Mouse (Mus musculus) fat pad, adult 2 months (tissue): Measurements from ENCODE around the gene Wbp11.

Experiments used
- DNase-seq: peaks from one replicate; pipeline ENCODE4 v3.0.0-alpha.2; 2011; ENCODE audit warnings: low read depth, low spot score; ENCODE audit errors: extremely low read depth

Gene Wbp11

DNA sequence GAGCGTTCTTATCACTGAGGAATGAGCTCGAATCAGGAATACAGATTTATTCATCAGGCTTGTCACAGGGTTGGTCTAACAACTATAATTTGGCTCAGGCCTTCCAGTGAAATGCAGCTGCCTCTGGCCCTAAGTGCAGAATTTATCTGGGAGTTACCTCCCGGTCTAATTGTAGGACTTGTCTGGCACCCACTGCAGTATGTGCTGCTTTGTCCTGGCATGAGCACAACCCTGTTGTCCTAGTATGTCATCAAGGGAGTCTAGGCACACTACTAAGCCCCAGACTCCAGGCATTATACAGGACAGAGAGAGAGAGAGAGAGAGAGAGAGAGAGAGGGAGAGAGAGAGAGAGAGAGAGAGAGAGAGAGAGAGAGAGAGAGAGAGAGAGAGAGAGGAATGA is 9.3 kb upstream of the Wbp11 start:
- no peak for DNase-seq

GRCm38 (mm10) chr6:136835352-136835751 is 7.3 kb upstream of the Wbp11 start, which contains the start of gene Smco3:
Gene Smco3, minus strand, starts transcription at chr6:136835452.
- no peak for DNase-seq

GRCm38 (mm10) chr6:136831712-136832111 is 3.7 kb upstream of the Wbp11 start:
- no peak for DNase-seq

DNA sequence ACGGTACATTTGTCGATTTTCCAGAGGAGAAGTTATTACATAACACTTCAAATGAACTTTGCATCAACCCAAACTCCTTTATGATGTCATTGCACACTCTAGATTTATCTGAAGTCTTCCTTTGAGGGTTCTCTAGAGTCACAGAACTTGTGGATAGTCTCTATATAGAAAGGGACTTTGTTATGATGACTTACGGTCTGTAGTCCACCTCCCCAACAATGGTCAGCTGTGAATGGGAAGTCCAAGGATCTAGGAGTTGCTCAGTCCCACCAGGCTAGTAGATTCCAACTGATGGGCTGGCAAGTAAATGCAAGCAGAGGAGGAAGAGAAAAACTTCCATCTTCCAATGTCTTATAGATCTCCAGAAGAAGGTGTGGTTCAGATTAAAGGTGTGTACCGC is 648 bp upstream of the Wbp11 start:
- DNase-seq: no peak

- DNase-seq: no peak
These were observed 535 bp downstream of the Wbp11 start, which contains the start of gene BC049715 for GRCm38 (mm10) chr6:136827516-136827880. Gene BC049715, plus strand, starts transcription at chr6:136827626.

DNA sequence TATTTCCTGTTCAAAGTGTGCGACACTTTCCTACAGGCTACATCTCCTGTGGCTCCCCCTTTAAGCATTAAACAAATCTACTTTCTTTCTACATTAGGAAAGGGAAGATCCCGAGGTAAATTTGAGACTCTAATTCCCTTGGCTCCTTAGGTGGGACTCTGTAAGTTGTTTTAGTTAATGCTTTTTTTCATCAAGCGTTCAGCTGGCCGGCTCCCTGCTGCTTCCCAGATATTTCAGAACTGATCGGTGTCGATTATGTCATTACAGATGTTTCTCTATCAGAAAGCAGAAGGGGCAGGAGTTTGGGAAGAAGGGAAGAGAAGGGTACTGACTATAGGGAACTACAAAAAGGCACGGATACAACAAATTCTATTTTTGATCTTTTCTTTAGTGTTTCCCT is 917 bp downstream of the Wbp11 start:
- no peak for DNase-seq

- DNase-seq: no peak
These were observed 3.0 kb downstream of the Wbp11 start for GRCm38 (mm10) chr6:136824987-136825386.

GRCm38 (mm10) chr6:136821086-136821485 is 6.9 kb downstream of the Wbp11 start:
- no peak for DNase-seq

DNA sequence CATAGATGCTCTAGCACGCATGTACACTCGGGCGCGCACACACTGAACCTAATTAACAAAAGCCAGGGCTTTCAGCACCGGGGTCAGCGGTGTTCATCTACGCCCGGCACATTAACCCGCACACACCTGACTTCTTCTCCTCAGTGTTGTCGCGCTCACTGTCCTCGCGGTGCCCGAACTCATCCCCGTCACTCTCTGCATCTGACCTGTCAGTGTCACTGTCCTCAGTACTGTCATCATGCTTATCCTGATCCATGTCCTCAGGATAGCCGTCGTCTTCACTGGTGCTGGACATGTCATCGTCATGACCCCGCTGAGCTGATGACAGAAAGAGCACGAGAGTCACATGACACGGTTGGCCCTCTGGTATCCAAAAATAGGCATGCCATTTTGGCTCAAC is 7.7 kb downstream of the Wbp11 start:
- DNase-seq: no peak

GRCm38 (mm10) chr6:136817549-136817948 is 10.5 kb downstream of the Wbp11 start:
- no peak for DNase-seq

GRCm38 (mm10) chr6:136816826-136817225 is 11.2 kb downstream of the Wbp11 start:
- DNase-seq: no peak

DNA sequence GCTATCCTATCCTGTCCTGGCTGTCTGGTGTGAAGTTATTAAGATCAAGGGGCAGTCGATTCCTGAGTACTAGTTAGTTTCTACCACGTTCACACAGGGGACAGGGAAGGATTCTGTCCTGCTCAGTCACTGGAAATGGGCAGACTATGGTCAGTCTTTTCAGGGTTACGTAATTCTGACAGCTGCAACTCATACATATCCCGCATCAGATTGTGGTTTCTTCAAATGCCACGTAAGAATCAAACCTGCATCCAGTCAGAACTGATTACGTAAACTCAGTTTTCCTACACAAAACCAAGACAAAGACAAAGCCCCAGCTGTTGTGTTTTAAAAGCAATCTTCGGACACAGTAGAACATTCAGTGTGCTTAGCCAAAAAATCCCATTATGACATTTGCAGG is 12.7 kb downstream of the Wbp11 start:
- no peak for DNase-seq

DNA sequence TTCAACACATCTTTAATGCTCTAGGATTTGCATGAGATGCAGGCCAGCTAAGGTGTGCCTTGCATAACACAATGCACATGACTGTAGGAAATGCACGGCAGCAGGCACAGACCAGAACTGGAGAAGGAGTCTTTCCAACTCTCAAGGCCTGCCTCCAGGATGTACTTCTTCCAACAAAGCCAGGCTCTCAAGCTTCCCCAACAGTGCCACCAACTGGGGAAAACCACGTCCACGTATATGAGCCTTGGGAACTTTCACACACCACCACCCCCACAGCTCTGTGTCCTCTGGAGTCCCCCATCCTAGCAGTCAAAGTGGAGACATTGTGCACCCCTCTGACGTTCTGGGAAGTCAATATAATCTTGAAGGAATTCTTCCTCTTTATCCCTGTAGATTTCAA is 14.9 kb downstream of the Wbp11 start:
- DNase-seq: no peak

DNA sequence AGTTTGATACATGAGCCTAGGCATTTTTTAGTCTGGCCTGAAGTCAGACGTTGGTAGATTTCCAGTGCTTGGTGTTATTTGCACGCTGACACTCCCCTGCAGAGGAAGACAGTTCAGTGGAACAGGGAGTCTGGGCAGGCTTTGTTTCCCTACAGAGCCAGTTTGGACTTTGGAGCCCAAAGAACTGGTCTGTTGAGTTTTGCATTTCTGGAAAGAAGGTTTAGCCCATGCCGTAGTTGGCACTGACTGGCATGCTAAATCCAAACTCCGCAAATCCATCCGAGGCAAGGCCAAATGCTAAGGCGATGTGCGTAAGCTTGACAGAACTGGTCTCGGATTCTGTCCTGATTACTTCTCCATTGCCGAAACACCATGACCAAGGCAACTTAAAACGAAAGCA is 16.8 kb downstream of the Wbp11 start:
- DNase-seq: peak; percentile 94

DNA sequence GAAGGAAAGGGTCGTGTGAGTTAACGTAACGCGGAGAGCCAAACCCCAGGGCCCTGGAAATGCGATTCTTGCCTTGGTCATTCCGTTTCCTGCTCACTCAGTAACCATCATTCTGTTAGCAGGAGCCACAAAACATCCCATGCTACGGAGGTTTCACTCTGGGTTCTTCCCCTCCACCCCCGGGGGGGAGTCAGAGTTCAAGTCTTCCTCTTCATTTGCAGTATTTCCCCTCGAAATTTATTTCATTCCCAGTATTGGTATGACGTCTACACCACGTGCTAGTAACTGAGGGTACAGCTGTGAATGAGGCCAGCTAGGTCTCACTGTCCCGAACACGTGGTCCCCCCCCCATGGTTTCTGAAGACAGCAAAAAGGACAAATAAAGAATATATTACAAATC is 18.4 kb downstream of the Wbp11 start:
- no peak for DNase-seq

DNA sequence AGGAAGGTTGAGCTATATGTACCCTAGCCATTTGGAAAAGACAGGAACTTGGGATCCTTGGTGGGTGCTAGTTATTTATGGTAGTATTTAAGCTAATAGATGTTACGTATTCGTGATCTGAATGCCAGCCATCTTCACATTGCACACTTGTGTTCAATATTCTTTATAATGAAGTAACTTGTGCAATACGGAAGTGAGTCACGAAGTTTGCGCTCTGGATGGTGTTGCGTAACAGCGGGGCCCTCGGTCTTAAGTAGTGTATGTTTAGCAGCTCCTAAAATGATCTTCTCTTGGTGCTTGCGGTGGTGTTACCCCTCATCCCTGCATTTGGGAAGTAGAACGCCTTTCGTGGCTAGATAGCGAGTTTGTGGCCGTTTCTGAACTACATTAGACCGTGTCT is 19.0 kb downstream of the Wbp11 start:
- DNase-seq: peak; percentile 75

DNA sequence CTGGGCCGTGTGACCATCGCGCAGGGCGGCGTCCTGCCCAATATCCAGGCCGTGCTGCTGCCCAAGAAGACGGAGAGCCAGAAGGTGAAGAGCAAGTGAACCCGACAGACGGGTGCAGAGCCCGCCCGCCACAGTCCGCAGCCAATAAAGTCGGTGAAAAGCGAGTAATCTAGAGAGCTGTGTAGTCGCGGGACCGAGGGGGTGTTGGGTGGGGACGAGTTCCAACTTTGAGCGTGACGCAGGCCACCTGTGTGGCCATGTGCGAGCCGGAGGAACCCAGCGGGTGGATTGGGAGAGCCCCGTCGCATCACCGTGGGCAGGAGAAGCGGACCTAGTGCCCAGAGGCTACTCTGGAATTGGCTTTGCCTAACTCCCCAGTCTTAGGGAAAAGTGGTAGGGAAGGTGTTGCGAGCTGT is 19.4 kb downstream of the Wbp11 start:
- no peak for DNase-seq

- peak; percentile 82 for DNase-seq
These were observed 20.0 kb downstream of the Wbp11 start, which contains the start of gene H2afj for GRCm38 (mm10) chr6:136808014-136808417. Gene H2afj, plus strand, starts transcription at chr6:136808244.

DNA sequence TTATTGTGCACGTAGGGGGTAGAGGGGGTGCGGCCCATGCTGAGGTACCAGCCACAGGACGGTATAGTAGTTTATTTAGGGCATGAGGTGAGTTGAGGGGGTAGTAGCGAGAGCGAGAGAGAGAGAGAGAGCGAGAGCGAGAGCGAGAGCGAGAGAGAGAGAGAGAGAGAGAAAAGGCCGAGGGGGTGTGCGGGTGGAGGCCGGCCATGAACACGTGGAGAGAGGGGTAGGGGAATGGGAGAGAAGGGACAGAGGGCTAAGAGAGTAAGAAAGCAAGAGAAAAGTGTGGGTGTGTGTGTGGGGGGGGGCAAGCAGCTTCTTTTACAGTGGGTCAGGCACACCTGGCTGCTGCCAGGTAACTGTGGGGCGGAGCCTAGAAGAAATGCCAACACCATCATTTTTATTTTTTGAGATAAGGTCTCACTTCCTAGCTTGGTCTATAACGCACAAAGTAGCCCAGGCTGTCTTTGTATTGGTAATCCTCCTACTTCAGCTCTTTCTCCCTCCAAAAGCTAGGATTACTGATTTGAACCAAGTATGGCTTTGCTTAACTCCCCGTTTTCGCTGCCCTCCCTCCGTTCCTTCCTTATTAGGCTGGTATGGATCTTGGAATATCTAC is 20.5 kb downstream of the Wbp11 start:
- no peak for DNase-seq

GRCm38 (mm10) chr6:136806819-136807218 is 21.2 kb downstream of the Wbp11 start:
- no peak for DNase-seq

- no peak for DNase-seq
These were observed 22.6 kb downstream of the Wbp11 start for GRCm38 (mm10) chr6:136805409-136805775.

DNA sequence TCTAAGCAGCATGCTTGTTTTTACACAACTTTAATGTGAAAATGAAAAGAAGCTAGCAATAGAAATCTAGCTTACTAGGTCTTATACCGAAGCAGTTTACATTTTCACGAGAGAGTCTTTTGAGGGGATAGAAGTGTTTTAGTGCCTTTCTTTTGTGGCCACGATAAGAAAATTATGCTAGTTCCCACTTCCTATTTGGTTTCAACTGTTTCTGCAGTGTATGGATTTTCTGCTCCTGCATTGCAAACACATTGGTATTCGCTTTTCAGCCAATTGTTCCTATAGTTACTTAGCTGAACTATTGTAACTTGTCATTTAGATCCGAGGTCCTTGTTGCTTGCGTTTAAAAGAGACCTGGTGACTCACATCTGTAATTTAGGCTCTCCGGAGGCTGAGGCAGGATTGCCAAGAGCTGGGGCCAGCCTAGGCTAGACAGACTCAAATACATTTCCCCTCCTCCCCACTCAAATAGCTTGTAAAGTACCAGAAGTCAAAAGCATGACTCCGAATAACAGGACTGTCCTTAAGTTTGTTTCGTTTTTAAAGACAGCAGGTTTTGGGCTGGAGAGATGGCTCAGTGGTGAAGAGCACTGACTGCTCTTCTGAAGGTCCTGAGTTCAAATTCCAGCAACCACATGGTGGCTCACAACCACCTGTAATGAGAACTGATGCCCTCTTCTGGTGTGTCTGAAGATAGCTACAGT is 23.2 kb downstream of the Wbp11 start:
- no peak for DNase-seq
